Mouse (Mus musculus) Muller cell, postnatal 12 days (primary cell): ENCODE data around the gene Tmsb10.

ENCODE experiments used
- DNase-seq: peaks from one replicate; pipeline ENCODE4 v3.0.0-alpha.2; 2015; ENCODE audit errors: inconsistent ontology term

Tmsb10 gene

GRCm38 (mm10) chr6:72911261-72911660, 47.3 kb downstream of the Tmsb10 start:
- DNase-seq: no peak
